Mouse (Mus musculus): Measurements from ENCODE around the gene Tymp. TPM values are rescaled to one million over a fixed set of nuclear protein-coding genes. Genes with fewer than 3 reads are reported as not detected.

Gene Tymp
- total RNA-seq, 1 experiment = 0.94 TPM

DNA sequence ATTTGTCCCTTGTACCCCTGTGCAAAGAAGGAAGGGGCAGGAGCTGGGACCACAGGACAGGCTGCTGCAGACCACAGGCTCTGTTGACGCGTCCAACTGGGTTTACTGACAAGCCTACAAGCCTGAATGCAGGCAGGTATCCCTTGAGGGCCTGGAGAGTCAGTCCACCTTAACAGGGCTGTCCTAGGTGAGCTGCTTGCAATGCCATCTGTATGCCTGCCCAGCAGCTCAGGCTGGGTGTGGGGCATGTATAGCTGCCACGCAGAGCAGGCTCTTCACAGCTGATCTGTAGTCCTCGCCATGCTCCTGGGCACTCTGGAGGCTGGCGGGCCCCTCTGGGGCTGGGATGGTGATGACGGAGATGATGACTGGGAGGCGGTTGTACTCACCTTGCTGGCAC lies 7.8 kb upstream of the Tymp start, which contains the start of gene Klhdc7b:
Gene Klhdc7b (plus strand): TSS at position 301 of the 400 bp plus-strand sequence.
- Histone ChIP-seq H3K4me3 (ENCODE audit: insufficient read depth in 1 of 2, low read depth in 1 of 2, low read length in 2 of 2, poor library complexity in 1 of 2, severe bottlenecking in 1 of 2) (peak within 1 kb of the TSS; percentile 44 to 59; a peak in 3 of 4 replicates), H3K9ac (ENCODE audit: insufficient read depth, low read depth, low read length, poor library complexity, severe bottlenecking) (peak within 1 kb of the TSS; percentile 39; the same call in 1 of the 2 replicates), H3K36me3 (ENCODE audit: control insufficient read depth, insufficient read depth, low read length, poor library complexity, severe bottlenecking) (no peaks in the 10 kb centered on the region), H3K27ac (ENCODE audit: insufficient read depth, low read depth, low read length, poor library complexity, severe bottlenecking) (no peak within 1 kb of the TSS), H3K4me1 (ENCODE audit: control insufficient read depth in 2 of 2, insufficient read depth in 2 of 2, low read length in 2 of 2, poor library complexity in 1 of 2) (peaks cover 1 to 6% of the 10 kb centered on the region in 2 experiments; a peak in 1 of 4 replicates), H3K9me3 (ENCODE audit: control insufficient read depth, insufficient read depth, low read depth, low read length) (no peaks in the 10 kb centered on the region)
- no peak for DNase-seq (ENCODE audit: low read depth, low spot score)
- in situ Hi-C loops (cut with MboI; ENCODE audit: low sequenced_read_pairs in 2 of 2, unreplicated experiment in 2 of 2) = no loop called here
- no peak for TF ChIP-seq ZC3H11A (IDR thresholded peaks at IDR 0.05; ENCODE audit: borderline replicate concordance, low read depth, low read length)
- TF ChIP-seq CHD2 (IDR thresholded peaks at IDR 0.05; ENCODE audit: low read depth, low read length) = no peak
- no peak for TF ChIP-seq MAFK (IDR thresholded peaks at IDR 0.05; ENCODE audit: insufficient read depth, low read depth, low read length)
- no peak for TF ChIP-seq HCFC1 (IDR thresholded peaks at IDR 0.05; ENCODE audit: borderline replicate concordance, insufficient read depth, low read length)
- TF ChIP-seq ZNF384 (IDR thresholded peaks at IDR 0.05; ENCODE audit: low read depth, low read length) = no peak

DNA sequence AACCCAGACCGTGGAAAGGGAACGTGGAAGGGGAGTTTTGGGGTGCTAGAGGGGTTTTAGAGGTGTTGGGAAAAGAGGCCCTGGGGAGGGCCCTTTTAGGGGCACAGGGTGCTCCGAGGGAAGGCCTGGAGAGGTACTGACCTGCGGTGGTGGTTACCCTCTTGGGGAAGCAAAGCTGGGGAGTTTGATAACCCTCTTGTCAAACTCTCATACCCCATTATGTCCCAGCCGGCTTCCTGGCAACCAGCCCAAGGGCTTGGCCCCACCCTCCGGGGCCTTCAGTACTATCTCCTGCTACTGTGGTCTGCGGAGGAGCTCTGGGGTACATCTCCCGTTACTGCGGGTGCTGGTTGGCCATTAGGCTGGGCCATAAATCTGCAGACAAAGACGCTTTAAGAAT lies 2.6 kb upstream of the Tymp start:
- no peak overlapping the region for H3K27ac ChIP-seq (ENCODE audit: insufficient read depth, low read depth, low read length, poor library complexity, severe bottlenecking)
- H3K9me3 ChIP-seq (ENCODE audit: control insufficient read depth, insufficient read depth, low read depth, low read length) = no peaks in the 10 kb centered on the region
- TF ChIP-seq MAFK (IDR thresholded peaks at IDR 0.05; ENCODE audit: insufficient read depth, low read depth, low read length) = no peak
- no peak for TF ChIP-seq CHD2 (IDR thresholded peaks at IDR 0.05; ENCODE audit: low read depth, low read length)
- TF ChIP-seq HCFC1 (IDR thresholded peaks at IDR 0.05; ENCODE audit: borderline replicate concordance, insufficient read depth, low read length) = no peak
- no peak for TF ChIP-seq ZC3H11A (IDR thresholded peaks at IDR 0.05; ENCODE audit: borderline replicate concordance, low read depth, low read length)
- TF ChIP-seq ZNF384 (IDR thresholded peaks at IDR 0.05; ENCODE audit: low read depth, low read length) = no peak
- no peaks in the 10 kb centered on the region for H3K36me3 ChIP-seq (ENCODE audit: control insufficient read depth, insufficient read depth, low read length, poor library complexity, severe bottlenecking)
- peaks cover 2 to 21% of the 10 kb centered on the region in 2 experiments; a peak in 2 of 4 replicates for H3K4me1 ChIP-seq (ENCODE audit: control insufficient read depth in 2 of 2, insufficient read depth in 2 of 2, low read length in 2 of 2, poor library complexity in 1 of 2)
- DNase-seq (ENCODE audit: low read depth, low spot score) = no peak
- in situ Hi-C loops (cut with MboI; ENCODE audit: low sequenced_read_pairs in 2 of 2, unreplicated experiment in 2 of 2) = no loop called here
- H3K4me3 ChIP-seq (ENCODE audit: insufficient read depth in 1 of 2, low read depth in 1 of 2, low read length in 2 of 2, poor library complexity in 1 of 2, severe bottlenecking in 1 of 2) = peak overlapping the region; percentile 55 to 63
- H3K9ac ChIP-seq (ENCODE audit: insufficient read depth, low read depth, low read length, poor library complexity, severe bottlenecking) = peak overlapping the region; percentile 60; the same call in 1 of the 2 replicates

DNA sequence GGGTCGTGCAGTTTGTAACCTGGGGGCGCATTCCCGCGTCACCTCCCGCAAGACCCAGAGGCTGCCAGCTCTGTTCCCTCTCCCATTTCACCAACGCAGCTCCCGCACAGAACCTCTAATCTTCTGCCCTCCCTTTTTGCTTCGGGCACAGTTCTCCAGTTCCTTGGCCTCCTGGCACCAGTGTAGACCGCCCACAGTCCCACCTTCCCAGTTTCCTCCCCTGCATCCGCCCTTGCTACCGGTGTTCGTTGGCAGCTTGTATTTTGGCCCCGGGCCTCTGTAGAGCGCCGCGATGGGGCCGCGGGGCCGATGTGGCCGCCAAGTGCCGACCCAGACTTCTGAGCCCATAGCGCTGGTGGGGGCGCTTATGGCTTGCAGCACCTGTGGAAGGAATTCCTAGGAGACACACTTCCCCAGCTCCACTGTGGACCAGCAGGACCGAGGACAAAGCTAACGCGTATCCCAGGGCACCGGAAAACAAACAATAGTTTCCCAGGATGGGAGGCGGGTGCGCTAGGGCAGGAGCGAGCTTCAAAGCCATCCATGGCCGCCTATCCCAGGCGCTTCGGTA lies 2.1 kb upstream of the Tymp start, which contains the start of gene Odf3b:
Gene Odf3b (minus strand): TSS at position 452 of the 571 bp plus-strand sequence.
- TF ChIP-seq ZC3H11A (IDR thresholded peaks at IDR 0.05; ENCODE audit: borderline replicate concordance, low read depth, low read length) = no peak
- TF ChIP-seq ZNF384 (IDR thresholded peaks at IDR 0.05; ENCODE audit: low read depth, low read length) = no peak
- TF ChIP-seq CHD2 (IDR thresholded peaks at IDR 0.05; ENCODE audit: low read depth, low read length) = no peak
- TF ChIP-seq MAFK (IDR thresholded peaks at IDR 0.05; ENCODE audit: insufficient read depth, low read depth, low read length) = no peak
- no peak for TF ChIP-seq HCFC1 (IDR thresholded peaks at IDR 0.05; ENCODE audit: borderline replicate concordance, insufficient read depth, low read length)
- H3K9ac ChIP-seq (ENCODE audit: insufficient read depth, low read depth, low read length, poor library complexity, severe bottlenecking) = peak within 1 kb of the TSS; percentile 60
- DNase-seq (ENCODE audit: low read depth, low spot score) = no peak
- no peaks in the 10 kb centered on the region for H3K9me3 ChIP-seq (ENCODE audit: control insufficient read depth, insufficient read depth, low read depth, low read length)
- H3K4me1 ChIP-seq (ENCODE audit: control insufficient read depth in 2 of 2, insufficient read depth in 2 of 2, low read length in 2 of 2, poor library complexity in 1 of 2) = peaks cover 2 to 21% of the 10 kb centered on the region in 2 experiments; a peak in 2 of 4 replicates
- no peaks in the 10 kb centered on the region for H3K36me3 ChIP-seq (ENCODE audit: control insufficient read depth, insufficient read depth, low read length, poor library complexity, severe bottlenecking)
- H3K27ac ChIP-seq (ENCODE audit: insufficient read depth, low read depth, low read length, poor library complexity, severe bottlenecking) = no peak within 1 kb of the TSS
- H3K4me3 ChIP-seq (ENCODE audit: insufficient read depth in 1 of 2, low read depth in 1 of 2, low read length in 2 of 2, poor library complexity in 1 of 2, severe bottlenecking in 1 of 2) = peak within 1 kb of the TSS; percentile 55 to 63
- in situ Hi-C loops (cut with MboI; ENCODE audit: low sequenced_read_pairs in 2 of 2, unreplicated experiment in 2 of 2) = no loop called here

DNA sequence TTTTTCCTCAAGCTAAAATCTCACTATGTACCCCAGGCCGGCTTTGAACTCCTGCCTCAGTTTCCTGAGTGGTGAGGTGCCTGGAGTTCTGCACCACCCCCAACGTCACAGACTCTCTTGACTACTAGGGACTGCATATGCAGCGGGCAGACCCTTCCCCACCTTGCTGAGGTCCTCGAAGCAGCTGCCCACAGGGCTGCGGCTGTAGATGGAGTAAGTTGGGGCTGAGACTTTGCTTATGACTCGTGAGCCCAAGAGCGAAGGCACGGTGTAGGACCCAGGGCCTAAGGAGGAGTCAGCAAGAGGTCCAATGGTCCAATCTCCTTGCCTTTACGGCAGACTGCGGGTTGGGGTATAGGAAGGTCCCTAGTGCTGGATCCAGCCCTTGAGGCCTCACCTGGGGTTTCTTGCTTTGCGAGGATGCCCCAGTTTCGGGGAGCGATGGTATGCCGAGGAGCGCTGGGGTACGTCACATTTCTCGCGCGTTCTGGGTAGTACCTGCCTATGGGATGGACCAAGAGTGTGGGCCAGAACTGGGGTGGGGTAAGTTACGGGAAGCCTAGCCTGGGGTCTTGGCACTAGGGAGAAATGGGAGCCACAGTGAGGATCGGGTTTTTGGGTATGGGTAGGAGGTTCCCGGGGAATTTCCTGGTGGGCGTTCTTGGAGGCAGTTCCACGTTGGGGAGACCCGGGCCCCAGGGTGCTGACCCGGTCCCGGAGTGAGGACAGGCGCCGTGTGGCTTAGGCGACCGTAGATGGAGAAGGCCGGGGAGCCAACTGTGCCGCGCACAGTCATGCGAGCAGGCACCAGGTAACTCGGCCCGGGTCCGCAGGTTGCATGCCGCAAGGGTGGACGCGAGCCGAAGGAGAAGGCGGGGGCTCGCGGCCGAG lies 1.3 kb upstream of the Tymp start:
- Histone ChIP-seq H3K9me3 (ENCODE audit: control insufficient read depth, insufficient read depth, low read depth, low read length) (no peaks in the 10 kb centered on the region), H3K9ac (ENCODE audit: insufficient read depth, low read depth, low read length, poor library complexity, severe bottlenecking) (peak overlapping the region; percentile 60), H3K4me1 (ENCODE audit: control insufficient read depth in 2 of 2, insufficient read depth in 2 of 2, low read length in 2 of 2, poor library complexity in 1 of 2) (peaks cover 2 to 21% of the 10 kb centered on the region in 2 experiments; a peak in 2 of 4 replicates), H3K36me3 (ENCODE audit: control insufficient read depth, insufficient read depth, low read length, poor library complexity, severe bottlenecking) (no peaks in the 10 kb centered on the region), H3K27ac (ENCODE audit: insufficient read depth, low read depth, low read length, poor library complexity, severe bottlenecking) (no peak overlapping the region), H3K4me3 (ENCODE audit: insufficient read depth in 1 of 2, low read depth in 1 of 2, low read length in 2 of 2, poor library complexity in 1 of 2, severe bottlenecking in 1 of 2) (peak overlapping the region; percentile 55 to 63)
- no peak for TF ChIP-seq MAFK (IDR thresholded peaks at IDR 0.05; ENCODE audit: insufficient read depth, low read depth, low read length)
- no peak for TF ChIP-seq HCFC1 (IDR thresholded peaks at IDR 0.05; ENCODE audit: borderline replicate concordance, insufficient read depth, low read length)
- no peak for TF ChIP-seq CHD2 (IDR thresholded peaks at IDR 0.05; ENCODE audit: low read depth, low read length)
- TF ChIP-seq ZC3H11A (IDR thresholded peaks at IDR 0.05; ENCODE audit: borderline replicate concordance, low read depth, low read length) = no peak
- TF ChIP-seq ZNF384 (IDR thresholded peaks at IDR 0.05; ENCODE audit: low read depth, low read length) = no peak
- no peak for DNase-seq (ENCODE audit: low read depth, low spot score)
- in situ Hi-C loops (cut with MboI; ENCODE audit: low sequenced_read_pairs in 2 of 2, unreplicated experiment in 2 of 2) = no loop called here
